Mouse (Mus musculus) cerebellum, adult 8-10 months (tissue): ENCODE results near the gene Tmem238.

Source experiments
- DNase-seq: peaks from one replicate; pipeline ENCODE4 v3.0.0; 2022

Tmem238 gene

GRCm38 (mm10) chr7:4792278-4793212 lies 3.1 kb upstream of the Tmem238 start, which contains the start of gene Rpl28:
Gene Rpl28 (plus strand): TSS chr7:4792874.
- DNase-seq = peak; percentile 92

GRCm38 (mm10) chr7:4788499-4789435 lies 689 bp downstream of the Tmem238 start:
- peak; percentile 73 for DNase-seq

GRCm38 (mm10) chr7:4783667-4784268 lies 5.7 kb downstream of the Tmem238 start:
- peak; percentile 71 for DNase-seq

- DNase-seq = no peak
Measured at GRCm38 (mm10) chr7:4782759-4783158, 6.7 kb downstream of the Tmem238 start, which contains the start of the genes Il11 and Tmem190. Gene Il11 (minus strand): TSS chr7:4782859. Gene Tmem190 (plus strand): TSS chr7:4782937.

GRCm38 (mm10) chr7:4782130-4782529 lies 7.3 kb downstream of the Tmem238 start:
- no peak for DNase-seq

GRCm38 (mm10) chr7:4779921-4780320 lies 9.5 kb downstream of the Tmem238 start:
- no peak for DNase-seq

- DNase-seq = no peak
Measured at GRCm38 (mm10) chr7:4777851-4778637, 11.4 kb downstream of the Tmem238 start.

- DNase-seq = no peak
Measured at GRCm38 (mm10) chr7:4776861-4777830, 12.3 kb downstream of the Tmem238 start.

GRCm38 (mm10) chr7:4776131-4776530 lies 13.3 kb downstream of the Tmem238 start:
- DNase-seq = no peak

- DNase-seq = no peak
Measured at GRCm38 (mm10) chr7:4771202-4771601, 18.3 kb downstream of the Tmem238 start, which contains the start of gene Fam71e2. Gene Fam71e2 (minus strand): TSS chr7:4771302.

GRCm38 (mm10) chr7:4764946-4765710 lies 24.3 kb downstream of the Tmem238 start:
- DNase-seq = no peak

- no peak for DNase-seq
Measured at GRCm38 (mm10) chr7:4759670-4760069, 29.8 kb downstream of the Tmem238 start.

- DNase-seq = no peak
Measured at GRCm38 (mm10) chr7:4752821-4753570, 36.5 kb downstream of the Tmem238 start, which contains the start of gene Cox6b2. Gene Cox6b2 (minus strand): TSS chr7:4753094.

GRCm38 (mm10) chr7:4751971-4752820 lies 37.3 kb downstream of the Tmem238 start:
- DNase-seq = no peak

GRCm38 (mm10) chr7:4749169-4749568 lies 40.3 kb downstream of the Tmem238 start:
- no peak for DNase-seq

- DNase-seq = no peak
Measured at GRCm38 (mm10) chr7:4748321-4748720, 41.1 kb downstream of the Tmem238 start.

- no peak for DNase-seq
Measured at GRCm38 (mm10) chr7:4747156-4747899, 42.1 kb downstream of the Tmem238 start.
